Mouse (Mus musculus): Measurements from ENCODE around the gene Bcas3. TPM values are rescaled to one million over a fixed set of nuclear protein-coding genes. Genes with fewer than 3 reads are reported as not detected.

Gene Bcas3
- polyA plus RNA-seq, 1 experiment from 2014 or later: 26.0 TPM

GRCm38 (mm10) chr11:85739266-85739977 lies 386.5 kb downstream of the Bcas3 start:
- DNase-seq (ENCODE audit: low spot score) (peak; percentile 81), ATAC-seq (peak; percentile 75)
- no peaks in the 10 kb centered on the region for H3K36me3 ChIP-seq (ENCODE audit: insufficient read depth, low read length)
- peaks cover 3% of the 10 kb centered on the region; the same call in 1 of the 2 replicates for H3K4me1 ChIP-seq (ENCODE audit: insufficient read depth, low read depth, low read length)
- 27% methylated on average over 6 of the region's 6 CpGs for WGBS
- peak; percentile 82 for TF ChIP-seq EP300 (IDR thresholded peaks at IDR 0.05)
- no peak for TF ChIP-seq CTCF (IDR thresholded peaks at IDR 0.05)
- H3K4me3 ChIP-seq (ENCODE audit: low read depth, low read length): no peak overlapping the region
- no peak overlapping the region for H3K9ac ChIP-seq (replicated peaks; ENCODE audit: low read depth)
- H3K9me3 ChIP-seq (ENCODE audit: low read length): no peaks in the 10 kb centered on the region
- H3K27ac ChIP-seq (ENCODE audit: low read length): peak overlapping the region; percentile 81
- no peaks in the 10 kb centered on the region for H3K27me3 ChIP-seq (replicated peaks; ENCODE audit: insufficient read depth, low read length)
- no peak overlapping the region for H3K4me2 ChIP-seq (replicated peaks; ENCODE audit: low read depth, low read length)

- ATAC-seq (peak; percentile 17; the same call in 1 of the 2 replicates), DNase-seq (ENCODE audit: low spot score) (peak; percentile 36)
- no peak overlapping the region for H3K27ac ChIP-seq (ENCODE audit: low read length)
- H3K9ac ChIP-seq (replicated peaks; ENCODE audit: low read depth): no peak overlapping the region
- no peak overlapping the region for H3K4me2 ChIP-seq (replicated peaks; ENCODE audit: low read depth, low read length)
- H3K27me3 ChIP-seq (replicated peaks; ENCODE audit: insufficient read depth, low read length): no peaks in the 10 kb centered on the region
- 50% methylated on average over 7 of the region's 7 CpGs for WGBS
- no peaks in the 10 kb centered on the region for H3K36me3 ChIP-seq (ENCODE audit: insufficient read depth, low read length)
- no peak overlapping the region for H3K4me3 ChIP-seq (ENCODE audit: low read depth, low read length)
- no peaks in the 10 kb centered on the region for H3K4me1 ChIP-seq (ENCODE audit: insufficient read depth, low read depth, low read length)
- TF ChIP-seq CTCF (IDR thresholded peaks at IDR 0.05) (no peak), EP300 (IDR thresholded peaks at IDR 0.05) (no peak)
- no peaks in the 10 kb centered on the region for H3K9me3 ChIP-seq (ENCODE audit: low read length)
Observed at GRCm38 (mm10) chr11:85746373-85746772, 393.4 kb downstream of the Bcas3 start.

GRCm38 (mm10) chr11:85748891-85749290 lies 395.9 kb downstream of the Bcas3 start:
- no peak overlapping the region for H3K4me2 ChIP-seq (replicated peaks; ENCODE audit: low read depth, low read length)
- WGBS: 74% methylated on average over 2 of the region's 2 CpGs
- H3K9me3 ChIP-seq (ENCODE audit: low read length): no peaks in the 10 kb centered on the region
- H3K36me3 ChIP-seq (ENCODE audit: insufficient read depth, low read length): no peaks in the 10 kb centered on the region
- H3K27me3 ChIP-seq (replicated peaks; ENCODE audit: insufficient read depth, low read length): no peaks in the 10 kb centered on the region
- no peak overlapping the region for H3K27ac ChIP-seq (ENCODE audit: low read length)
- H3K4me3 ChIP-seq (ENCODE audit: low read depth, low read length): no peak overlapping the region
- no peak for DNase-seq (ENCODE audit: low spot score)
- no peak overlapping the region for H3K9ac ChIP-seq (replicated peaks; ENCODE audit: low read depth)
- no peak for ATAC-seq
- no peaks in the 10 kb centered on the region for H3K4me1 ChIP-seq (ENCODE audit: insufficient read depth, low read depth, low read length)
- TF ChIP-seq EP300 (IDR thresholded peaks at IDR 0.05): no peak
- no peak for TF ChIP-seq CTCF (IDR thresholded peaks at IDR 0.05)

- TF ChIP-seq EP300 (IDR thresholded peaks at IDR 0.05): no peak
- TF ChIP-seq CTCF (IDR thresholded peaks at IDR 0.05): no peak
- Histone ChIP-seq H3K4me3 (ENCODE audit: low read depth, low read length) (no peak overlapping the region), H3K9ac (replicated peaks; ENCODE audit: low read depth) (no peak overlapping the region), H3K36me3 (ENCODE audit: insufficient read depth, low read length) (no peaks in the 10 kb centered on the region), H3K27ac (ENCODE audit: low read length) (no peak overlapping the region), H3K4me1 (ENCODE audit: insufficient read depth, low read depth, low read length) (0 out of 2 replicates have a peak, but pooled peaks cover 3% of the 10 kb centered on the region), H3K27me3 (replicated peaks; ENCODE audit: insufficient read depth, low read length) (no peaks in the 10 kb centered on the region), H3K4me2 (replicated peaks; ENCODE audit: low read depth, low read length) (no peak overlapping the region), H3K9me3 (ENCODE audit: low read length) (no peaks in the 10 kb centered on the region)
- no peak for ATAC-seq
- WGBS: 57% methylated on average over 11 of the region's 11 CpGs
- DNase-seq (ENCODE audit: low spot score): no peak
Observed at GRCm38 (mm10) chr11:85751171-85751570, 398.2 kb downstream of the Bcas3 start.

GRCm38 (mm10) chr11:85754631-85755502 lies 401.9 kb downstream of the Bcas3 start:
- 50% methylated on average over 13 of the region's 13 CpGs for WGBS
- TF ChIP-seq EP300 (IDR thresholded peaks at IDR 0.05) (peak; percentile 34), CTCF (IDR thresholded peaks at IDR 0.05) (no peak)
- no peak overlapping the region for H3K9ac ChIP-seq (replicated peaks; ENCODE audit: low read depth)
- H3K27ac ChIP-seq (ENCODE audit: low read length): peak overlapping the region; percentile 47
- H3K4me1 ChIP-seq (ENCODE audit: insufficient read depth, low read depth, low read length): 0 out of 2 replicates have a peak, but pooled peaks cover 3% of the 10 kb centered on the region
- no peak overlapping the region for H3K4me2 ChIP-seq (replicated peaks; ENCODE audit: low read depth, low read length)
- no peaks in the 10 kb centered on the region for H3K9me3 ChIP-seq (ENCODE audit: low read length)
- no peaks in the 10 kb centered on the region for H3K27me3 ChIP-seq (replicated peaks; ENCODE audit: insufficient read depth, low read length)
- H3K36me3 ChIP-seq (ENCODE audit: insufficient read depth, low read length): no peaks in the 10 kb centered on the region
- DNase-seq (ENCODE audit: low spot score) (peak; percentile 88), ATAC-seq (peak; percentile 87)
- no peak overlapping the region for H3K4me3 ChIP-seq (ENCODE audit: low read depth, low read length)

- Histone ChIP-seq H3K4me2 (replicated peaks; ENCODE audit: low read depth, low read length) (no peak overlapping the region), H3K9me3 (ENCODE audit: low read length) (no peaks in the 10 kb centered on the region), H3K27me3 (replicated peaks; ENCODE audit: insufficient read depth, low read length) (no peaks in the 10 kb centered on the region), H3K9ac (replicated peaks; ENCODE audit: low read depth) (no peak overlapping the region), H3K4me3 (ENCODE audit: low read depth, low read length) (no peak overlapping the region), H3K36me3 (ENCODE audit: insufficient read depth, low read length) (no peaks in the 10 kb centered on the region), H3K27ac (ENCODE audit: low read length) (peak overlapping the region; percentile 47), H3K4me1 (ENCODE audit: insufficient read depth, low read depth, low read length) (0 out of 2 replicates have a peak, but pooled peaks cover 3% of the 10 kb centered on the region)
- peak; percentile 33 for ATAC-seq
- WGBS: 54% methylated on average over 2 of the region's 2 CpGs
- DNase-seq (ENCODE audit: low spot score): no peak
- TF ChIP-seq EP300 (IDR thresholded peaks at IDR 0.05): no peak
- TF ChIP-seq CTCF (IDR thresholded peaks at IDR 0.05): no peak
Observed at GRCm38 (mm10) chr11:85755503-85756044, 402.6 kb downstream of the Bcas3 start.
